Comparison of ENCODE assay signal across 8 mouse cellular contexts in genomic region chr4:152088133-152088532, GRCm38 (mm10). TPM values are rescaled to one million over a fixed set of nuclear protein-coding genes. Genes with fewer than 3 reads are reported as not detected.
DNase-seq lines count a peak whose midpoint lies in the region; ATAC-seq and TF ChIP-seq lines count a peak whose summit lies in the region.

No protein-coding gene starts in this region.

- peak overlapping the region; percentile 86 for H3K4me2 ChIP-seq in embryonic facial prominence, embryonic 15.5 days (replicated peaks)
- H3K4me2 ChIP-seq in intestine, postnatal 0 days (replicated peaks; ENCODE audit: low read depth): peak overlapping the region; percentile 84

- H3K4me1 ChIP-seq in liver, adult 2 months (ENCODE audit: control insufficient read depth, insufficient read depth, low read length): peaks cover 9% of the 10 kb centered on the region
- peaks cover 45% of the 10 kb centered on the region for H3K4me1 ChIP-seq in embryonic facial prominence, embryonic 15.5 days
- peaks cover 7% of the 10 kb centered on the region for H3K4me1 ChIP-seq in intestine, postnatal 0 days (replicated peaks; ENCODE audit: control insufficient read depth, insufficient read depth, low read length)

- H3K9me3 ChIP-seq in embryonic facial prominence, embryonic 15.5 days (replicated peaks): no peaks in the 10 kb centered on the region
- H3K9me3 ChIP-seq in intestine, postnatal 0 days (ENCODE audit: control insufficient read depth): no peaks in the 10 kb centered on the region

- H3K4me3 ChIP-seq in liver, adult 2 months (ENCODE audit: insufficient read depth, low read depth, low read length): no peak overlapping the region
- H3K4me3 ChIP-seq in embryonic facial prominence, embryonic 15.5 days (replicated peaks): peak overlapping the region; percentile 85
- H3K4me3 ChIP-seq in intestine, postnatal 0 days (ENCODE audit: low read depth, low read length): peak overlapping the region; percentile 60; the same call in 1 of the 2 replicates

- no peaks in the 10 kb centered on the region for H3K79me2 ChIP-seq in liver, adult 2 months (ENCODE audit: control insufficient read depth, insufficient read depth, low read length)

- no peak for ATAC-seq in embryonic facial prominence, embryonic 15.5 days (ENCODE audit: insufficient number of reproducible peaks, low FRiP score, low TSS enrichment, low read depth)
- peak; percentile 26 for ATAC-seq in intestine, postnatal 0 days
- ATAC-seq in megakaryocyte progenitor cell, adult 5-6 weeks (replicated peaks; ENCODE audit: poor library complexity): peak; percentile 13; the same call in 1 of the 2 replicates
- no peak for ATAC-seq in activated CD4-positive, CD25-positive, alpha-beta regulatory T cell, adult 4 months
- no peak for ATAC-seq in cerebellum, adult (ENCODE audit: insufficient number of reproducible peaks, low FRiP score, low TSS enrichment)

- whole genome bisulfite sequencing in liver, adult 2 months: 35% methylated on average over 4 of the region's 4 CpGs
- 35% methylated on average over 4 of the region's 4 CpGs for WGBS in embryonic facial prominence, embryonic 15.5 days
- WGBS in intestine, postnatal 0 days: 42% methylated on average over 4 of the region's 4 CpGs

- H3K27ac ChIP-seq in liver, adult 2 months (replicated peaks; ENCODE audit: insufficient read depth, low read depth, low read length): no peak overlapping the region
- H3K27ac ChIP-seq in embryonic facial prominence, embryonic 15.5 days (replicated peaks): 0 out of 2 replicates have a peak overlapping the region, but pooled peaks have one; percentile 18
- H3K27ac ChIP-seq in intestine, postnatal 0 days (ENCODE audit: low read depth, low read length): peak overlapping the region; percentile 77

- H3K9ac ChIP-seq in liver, adult 2 months (ENCODE audit: low read depth, low read length): no peak overlapping the region
- peak overlapping the region; percentile 15; the same call in 1 of the 2 replicates for H3K9ac ChIP-seq in embryonic facial prominence, embryonic 15.5 days
- H3K9ac ChIP-seq in intestine, postnatal 0 days (ENCODE audit: low read depth, low read length): 0 out of 2 replicates have a peak overlapping the region, but pooled peaks have one; percentile 11

- DNase-seq in liver, adult 2 months (ENCODE audit: extremely low read depth, low read depth, low spot score): peak; percentile 46
- DNase-seq in liver: no peak
- DNase-seq in retina, postnatal 1 day: no peak

- no peaks in the 10 kb centered on the region for H3K27me3 ChIP-seq in liver, adult 2 months (ENCODE audit: control insufficient read depth, insufficient read depth, low read length)
- no peaks in the 10 kb centered on the region for H3K27me3 ChIP-seq in embryonic facial prominence, embryonic 15.5 days
- no peaks in the 10 kb centered on the region for H3K27me3 ChIP-seq in intestine, postnatal 0 days (replicated peaks; ENCODE audit: control insufficient read depth, insufficient read depth, low read length)

- H3K36me3 ChIP-seq in liver, adult 2 months (ENCODE audit: control insufficient read depth, insufficient read depth, low read length): no peaks in the 10 kb centered on the region
- H3K36me3 ChIP-seq in embryonic facial prominence, embryonic 15.5 days: no peaks in the 10 kb centered on the region
- no peaks in the 10 kb centered on the region for H3K36me3 ChIP-seq in intestine, postnatal 0 days (ENCODE audit: control insufficient read depth, insufficient read depth)

- TF ChIP-seq CTCF in liver, adult 2 months (IDR thresholded peaks at IDR 0.05; ENCODE audit: low read depth, low read length): no peak
- no peak for TF ChIP-seq CTCF in intestine, postnatal 0 days (IDR thresholded peaks at IDR 0.05; ENCODE audit: low read depth)

- TF ChIP-seq POLR2A in liver, adult 2 months (IDR thresholded peaks at IDR 0.05; ENCODE audit: extremely low read depth, insufficient read depth, low read length): no peak

RNA-seq across cellular contexts. Expression of gene Plekhg5, which starts 15.8 kb away (rescaled TPM):
- total RNA-seq in liver, adult 2 months (2014; rRNA removed): 2.4 and 3.2 TPM in 2 replicates
- 3.2 and 6.6 TPM in 2 replicates for polyA plus RNA-seq in liver, adult 2 months (2012; rRNA removed)
- 20.8 and 21.3 TPM in 2 replicates for polyA plus RNA-seq in embryonic facial prominence, embryonic 15.5 days (2015; fragmentation: Nextera tagmentation; extraction: Ambion mirVana)
- 14.0 and 19.6 TPM in 2 replicates for polyA plus RNA-seq in intestine, postnatal 0 days (2015; fragmentation: Nextera tagmentation; extraction: Ambion mirVana)
- 0.66 and 1.2 TPM in 2 replicates for total RNA-seq in megakaryocyte progenitor cell, adult 5-6 weeks (2015)
- 1.6 and 2.6 TPM in 2 replicates for total RNA-seq in megakaryocyte progenitor cell, adult 5-6 weeks (2017)
- polyA plus RNA-seq in activated CD4-positive, CD25-positive, alpha-beta regulatory T cell, adult 4 months (2017; shearing (Covaris generic)): 1 to 10 TPM; 1.3 to 2.6 TPM

RNA-seq across cellular contexts. Expression of gene Tnfrsf25, which starts 27.6 kb away (rescaled TPM):
- 0.13 and 0.28 TPM in 2 replicates for total RNA-seq in liver, adult 2 months (2014; rRNA removed)
- polyA plus RNA-seq in liver, adult 2 months (2012; rRNA removed): 0.54 and 0.72 TPM in 2 replicates
- polyA plus RNA-seq in embryonic facial prominence, embryonic 15.5 days (2015; fragmentation: Nextera tagmentation; extraction: Ambion mirVana): 1.5 and 2.0 TPM in 2 replicates
- polyA plus RNA-seq in intestine, postnatal 0 days (2015; fragmentation: Nextera tagmentation; extraction: Ambion mirVana): 0.82 and 1.2 TPM in 2 replicates
- total RNA-seq in megakaryocyte progenitor cell, adult 5-6 weeks (2015): 1.5 TPM in 1 of 2 replicates, not detected in the other
- total RNA-seq in megakaryocyte progenitor cell, adult 5-6 weeks (2017): 0.10 TPM in 1 of 2 replicates, not detected in the other
- 100 to 1,000 TPM; 132 to 150 TPM for polyA plus RNA-seq in activated CD4-positive, CD25-positive, alpha-beta regulatory T cell, adult 4 months (2017; shearing (Covaris generic))

RNA-seq across cellular contexts. Expression of gene Nol9, which starts 49.0 kb away (rescaled TPM):
- total RNA-seq in liver, adult 2 months (2014; rRNA removed): 6.1 and 7.7 TPM in 2 replicates
- polyA plus RNA-seq in liver, adult 2 months (2012; rRNA removed): 9.8 and 12.3 TPM in 2 replicates
- 31.0 and 32.4 TPM in 2 replicates for polyA plus RNA-seq in embryonic facial prominence, embryonic 15.5 days (2015; fragmentation: Nextera tagmentation; extraction: Ambion mirVana)
- polyA plus RNA-seq in intestine, postnatal 0 days (2015; fragmentation: Nextera tagmentation; extraction: Ambion mirVana): 9.7 and 10.7 TPM in 2 replicates
- total RNA-seq in megakaryocyte progenitor cell, adult 5-6 weeks (2015): 26.9 and 28.4 TPM in 2 replicates
- 33.4 and 35.1 TPM in 2 replicates for total RNA-seq in megakaryocyte progenitor cell, adult 5-6 weeks (2017)
- 10 to 100 TPM; 11.3 to 14.6 TPM for polyA plus RNA-seq in activated CD4-positive, CD25-positive, alpha-beta regulatory T cell, adult 4 months (2017; shearing (Covaris generic))

RNA-seq across cellular contexts. Expression of gene Tas1r1, which starts 49.8 kb away (rescaled TPM):
- total RNA-seq in liver, adult 2 months (2014; rRNA removed): not detected in 2 replicates
- polyA plus RNA-seq in liver, adult 2 months (2012; rRNA removed): not detected in 2 replicates
- 1.2 TPM in 2 replicates for polyA plus RNA-seq in embryonic facial prominence, embryonic 15.5 days (2015; fragmentation: Nextera tagmentation; extraction: Ambion mirVana)
- polyA plus RNA-seq in intestine, postnatal 0 days (2015; fragmentation: Nextera tagmentation; extraction: Ambion mirVana): 0.08 TPM in 1 of 2 replicates, not detected in the other
- total RNA-seq in megakaryocyte progenitor cell, adult 5-6 weeks (2015): 0.71 and 0.91 TPM in 2 replicates
- 1.2 and 3.2 TPM in 2 replicates for total RNA-seq in megakaryocyte progenitor cell, adult 5-6 weeks (2017)
- not detected for polyA plus RNA-seq in activated CD4-positive, CD25-positive, alpha-beta regulatory T cell, adult 4 months (2017; shearing (Covaris generic))

Comparison
In these comparisons a context has a peak if more than half of its experiments do, and no peak if none do; other contexts are left out.
1. ATAC-seq: peak in intestine, postnatal 0 days (single experiment) and megakaryocyte progenitor cell, adult 5-6 weeks (single experiment); none in embryonic facial prominence, embryonic 15.5 days (single experiment), activated CD4-positive, CD25-positive, alpha-beta regulatory T cell, adult 4 months (single experiment) and cerebellum, adult (single experiment).
2. RNA of gene Tnfrsf25, which starts 27.6 kb away (polyA plus RNA-seq): 132 to 150 TPM in activated CD4-positive, CD25-positive, alpha-beta regulatory T cell, adult 4 months; 1.5 to 2.0 TPM in embryonic facial prominence, embryonic 15.5 days, 0.82 to 1.2 TPM in intestine, postnatal 0 days and 0.54 to 0.72 TPM in liver, adult 2 months; every median in the first group is over 10 times any median in the second.